Mouse (Mus musculus) kidney, adult 2 months (tissue): ENCODE measurements around the gene Gata2.

Experiments
- CTCF ChIP-seq: fragments of 200-500 bp; conservative IDR thresholded peaks from 2 replicates; pipeline ENCODE4 v1.5.1; 2011; ENCODE audit warnings: low read depth, mild to moderate bottlenecking, control low read depth, low read length, moderate library complexity, mixed read lengths; ENCODE audit not compliant: insufficient read depth, insufficient read length
- POLR2A ChIP-seq: fragments of 200-500 bp; IDR thresholded peaks from one replicate; pipeline ENCODE4 v1.6.1; 2011; ENCODE audit warnings: low read depth, low read length, control low read depth

GRCm38 (mm10) chr6:88158790-88159189 is 34.9 kb upstream of the Gata2 start:
- TF ChIP-seq CTCF: no peak
- no peak for TF ChIP-seq POLR2A
